Mouse (Mus musculus) embryo, embryonic 11.5 days (tissue): Measurements from ENCODE around the gene Fam189a2.
A peak's percentile ranks its signal among the peaks of the same experiment; 100 is the strongest.

ENCODE experiments used
- DNase-seq: peaks from one replicate; pipeline ENCODE4 v3.0.0-alpha.2; 2012; ENCODE audit warnings: low read depth, low spot score

The Fam189a2 gene

GRCm38 (mm10) chr19:23972881-23973649, 57.8 kb downstream of the Fam189a2 start:
- no peak for DNase-seq

GRCm38 (mm10) chr19:23971391-23971790, 59.4 kb downstream of the Fam189a2 start:
- no peak for DNase-seq

DNA sequence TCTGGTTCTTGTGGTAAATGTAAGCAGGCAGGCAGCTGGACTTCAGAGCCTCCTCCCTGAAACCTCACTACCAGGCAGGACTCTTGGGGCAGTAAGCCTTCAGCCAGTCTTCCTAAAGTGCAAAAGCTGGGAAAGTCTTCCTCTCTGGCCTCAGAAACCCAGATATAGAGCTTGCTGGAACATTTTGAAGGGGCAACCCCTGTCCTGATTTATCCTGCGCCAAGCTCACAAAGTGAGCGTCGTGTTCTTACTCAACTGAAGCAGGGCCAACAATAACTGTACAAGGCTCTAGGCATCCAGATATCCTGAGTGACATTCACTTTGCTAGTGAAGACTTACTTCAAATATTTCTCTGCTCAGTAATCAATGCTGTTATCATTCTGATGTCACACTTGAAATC, 60.4 kb downstream of the Fam189a2 start:
- no peak for DNase-seq

DNA sequence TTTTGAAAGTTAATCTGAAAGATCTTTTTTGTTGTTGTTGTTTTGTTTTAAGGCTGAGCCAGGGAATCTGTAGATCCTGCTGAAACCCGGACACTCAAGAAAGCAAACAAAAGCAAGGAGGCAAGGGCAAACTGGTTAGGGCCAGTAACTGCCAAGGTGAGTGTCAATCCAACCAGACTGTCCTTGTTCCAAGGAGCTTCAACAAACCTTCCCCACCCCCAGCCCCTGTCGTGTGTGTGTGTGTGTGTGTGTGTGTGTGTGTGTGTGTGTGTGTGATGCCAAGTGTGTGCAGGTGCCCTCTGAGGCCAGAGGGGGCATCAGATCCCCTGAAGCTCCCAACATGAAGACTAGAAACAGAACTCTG, 62.0 kb downstream of the Fam189a2 start:
- no peak for DNase-seq

DNA sequence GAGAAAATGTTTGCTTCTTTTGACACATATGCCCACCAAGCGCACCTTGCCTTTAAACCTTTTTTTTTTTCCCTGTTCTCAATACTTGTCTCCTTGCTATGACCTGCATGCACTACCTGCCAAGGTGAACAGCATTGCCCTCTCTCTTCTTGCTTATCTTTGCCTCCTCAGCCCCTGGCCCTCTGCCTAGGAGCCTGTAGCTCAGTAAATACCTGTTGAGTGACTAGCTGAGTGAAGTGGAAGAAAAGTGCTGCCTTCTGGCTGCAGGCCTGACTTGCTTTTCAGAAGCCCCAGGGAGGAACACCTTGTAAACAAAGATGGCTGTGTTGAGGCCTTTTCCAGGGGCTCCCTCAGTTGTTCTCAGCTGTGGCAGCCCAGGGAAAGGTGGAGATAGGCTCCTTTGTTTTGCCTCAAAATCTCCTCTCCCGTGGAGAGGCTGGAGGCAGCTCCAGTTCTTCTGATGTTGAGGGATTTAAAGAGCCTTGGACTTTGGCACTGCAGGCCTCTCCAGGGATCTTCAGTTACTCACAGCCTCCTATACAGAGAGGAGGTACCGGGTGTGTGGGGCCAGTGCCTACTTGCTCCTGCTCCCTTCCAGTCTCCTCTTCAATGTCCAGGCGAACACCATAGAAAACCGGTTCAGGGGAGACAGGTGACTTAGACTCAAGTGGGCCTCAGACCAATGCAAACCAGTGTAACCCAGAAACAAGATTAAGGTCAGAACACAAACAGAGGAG, 62.5 kb downstream of the Fam189a2 start:
- DNase-seq = no peak

DNA sequence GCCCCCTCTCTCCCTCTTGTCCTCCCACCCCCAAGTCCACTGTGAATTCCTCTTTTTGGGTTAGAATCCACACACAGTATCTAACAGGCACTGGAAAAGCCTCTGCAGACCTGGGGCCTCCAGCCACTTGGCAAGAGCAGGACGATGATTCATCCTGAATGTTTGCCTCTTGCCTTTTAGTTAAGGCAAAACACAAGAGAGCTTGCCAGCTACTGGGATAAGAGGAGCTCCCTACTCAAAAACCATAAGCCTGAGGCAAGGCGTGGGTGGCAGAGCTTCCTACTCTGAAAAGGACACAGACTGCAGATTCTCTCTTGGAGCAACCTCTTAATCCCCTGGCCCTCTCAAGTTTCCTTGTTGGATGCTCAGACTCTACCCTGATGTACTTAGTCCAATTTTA, 63.7 kb downstream of the Fam189a2 start:
- no peak for DNase-seq

DNA sequence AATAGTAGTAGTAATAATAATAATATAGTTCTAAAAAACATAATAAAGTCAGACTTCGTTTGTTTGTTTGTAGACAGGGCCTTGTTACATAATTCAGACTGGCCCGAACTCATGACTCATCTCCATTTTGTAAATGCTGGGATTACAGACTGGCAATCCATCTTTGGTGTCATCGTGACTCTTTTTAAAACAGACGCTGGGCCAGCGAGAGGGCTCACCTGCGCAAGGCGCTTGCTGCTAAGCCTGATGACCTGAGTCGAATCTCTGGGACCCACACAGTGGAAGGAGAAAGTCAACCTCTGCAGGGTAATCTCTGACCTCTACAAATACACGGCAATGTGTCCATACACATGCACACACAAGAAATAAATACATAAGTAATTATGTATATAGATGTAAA, 64.4 kb downstream of the Fam189a2 start:
- DNase-seq = no peak

- no peak for DNase-seq
These were observed 66.4 kb downstream of the Fam189a2 start for GRCm38 (mm10) chr19:23964401-23964910.

DNA sequence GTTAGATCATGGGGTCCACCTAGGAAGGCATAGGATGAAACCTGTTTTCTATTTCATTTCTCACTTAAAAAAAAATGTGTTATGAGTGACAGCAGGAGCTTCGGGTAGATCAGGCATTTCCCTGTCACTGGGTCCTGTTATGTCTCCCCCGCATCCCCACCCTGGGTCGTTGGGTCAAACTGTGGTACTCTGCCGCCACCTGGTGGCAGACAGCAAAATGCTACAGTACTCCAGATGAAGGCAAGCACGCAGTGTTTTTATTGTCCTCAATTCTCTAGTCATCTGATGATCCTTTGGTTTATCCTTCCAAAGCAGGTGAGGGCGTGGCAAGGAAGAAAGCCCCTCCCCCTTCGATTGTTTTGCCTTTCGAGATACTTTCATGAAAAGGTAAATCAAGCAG, 69.3 kb downstream of the Fam189a2 start:
- DNase-seq = peak; percentile 72

DNA sequence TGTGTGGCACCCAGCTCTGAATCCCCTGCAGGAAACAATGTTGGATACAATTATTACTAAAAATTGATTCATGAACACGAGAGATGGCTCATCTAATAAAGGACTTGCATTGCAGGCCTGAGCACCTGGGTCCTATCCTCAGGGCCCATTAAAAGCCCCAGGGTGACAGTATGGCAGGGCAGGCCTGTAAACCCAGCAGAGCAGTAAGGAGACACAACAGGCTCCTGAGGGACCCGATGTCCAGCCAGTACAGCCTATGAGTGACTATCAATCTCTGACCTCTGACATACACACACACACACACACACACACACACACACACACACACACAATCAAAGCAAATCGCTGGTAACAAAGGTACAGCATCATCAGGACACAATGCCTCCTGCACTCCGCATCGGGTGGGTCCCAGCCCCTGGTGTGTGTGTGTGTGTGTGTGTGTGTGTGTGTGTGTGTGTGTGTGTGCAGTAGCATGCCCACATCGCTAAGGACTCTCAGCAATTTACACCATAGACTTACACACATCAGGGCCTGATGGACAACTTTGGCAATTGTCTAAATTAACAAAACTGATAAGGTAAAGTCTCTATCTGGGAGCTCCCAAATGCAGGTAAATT, 69.9 kb downstream of the Fam189a2 start:
- no peak for DNase-seq

- no peak for DNase-seq
These were observed 70.5 kb downstream of the Fam189a2 start for GRCm38 (mm10) chr19:23960275-23960674.

DNA sequence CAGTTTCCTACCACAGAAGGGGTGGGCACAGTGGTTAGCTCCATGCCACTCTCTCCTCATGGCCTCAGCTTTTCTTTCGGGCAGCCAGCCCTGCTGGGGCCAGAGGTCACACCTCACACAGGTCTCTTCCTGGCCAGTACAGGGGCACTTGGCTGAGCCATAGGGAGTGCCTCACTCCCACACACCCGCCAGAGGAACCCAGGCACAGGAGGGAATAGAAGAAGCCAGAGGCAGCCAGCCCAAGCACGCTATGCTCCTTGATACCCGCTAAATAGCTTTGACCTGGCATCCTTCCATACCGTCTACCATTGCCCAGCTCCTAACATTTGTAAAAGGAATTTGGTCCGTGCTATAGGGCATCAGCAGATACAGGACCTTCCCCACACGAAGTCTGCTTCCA, 70.9 kb downstream of the Fam189a2 start:
- no peak for DNase-seq

GRCm38 (mm10) chr19:23958925-23959324, 71.9 kb downstream of the Fam189a2 start:
- no peak for DNase-seq

GRCm38 (mm10) chr19:23957563-23957962, 73.3 kb downstream of the Fam189a2 start:
- DNase-seq = no peak

- DNase-seq = no peak
These were observed 74.4 kb downstream of the Fam189a2 start for GRCm38 (mm10) chr19:23956299-23956975.

DNA sequence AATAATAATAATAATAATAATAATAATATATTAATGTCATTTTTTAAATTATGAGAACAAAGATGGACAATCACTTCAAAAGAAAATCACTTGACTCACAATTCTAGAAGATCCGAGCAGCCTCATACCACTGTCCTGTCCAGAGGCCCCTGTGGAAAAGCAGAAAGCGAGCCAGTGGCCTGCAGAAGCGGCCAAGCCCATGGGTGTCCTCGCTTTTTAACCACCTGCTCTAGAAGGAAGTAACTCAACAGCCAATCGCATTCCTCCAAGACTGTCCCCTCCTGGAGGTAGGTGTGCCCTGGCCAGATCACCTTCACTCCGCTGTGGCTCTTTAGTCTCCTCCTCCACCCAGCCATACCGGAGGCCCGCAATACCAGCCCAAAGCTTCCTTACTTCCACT, 75.4 kb downstream of the Fam189a2 start:
- DNase-seq = no peak

- DNase-seq = no peak
These were observed 82.4 kb downstream of the Fam189a2 start for GRCm38 (mm10) chr19:23948301-23949000.

DNA sequence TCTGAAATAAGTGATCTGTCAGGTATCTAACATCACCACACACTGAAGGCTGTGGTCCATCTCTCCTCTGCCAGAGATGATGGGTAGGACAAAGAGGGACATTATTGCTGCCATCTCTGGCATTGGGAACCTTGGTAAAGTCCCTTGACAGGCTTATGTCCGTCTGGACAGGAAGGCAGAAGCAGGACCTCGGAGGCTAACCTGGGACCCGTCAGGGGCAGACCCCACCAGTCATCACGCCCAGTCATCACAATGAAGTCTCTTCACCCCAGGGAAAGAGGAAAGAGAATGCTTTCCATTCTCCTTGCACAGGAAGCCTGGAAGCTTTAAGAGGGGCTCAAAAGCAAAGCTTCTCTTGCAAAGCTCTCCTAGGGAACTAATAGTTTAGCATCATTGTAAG, 82.9 kb downstream of the Fam189a2 start:
- DNase-seq = no peak

GRCm38 (mm10) chr19:23946751-23947150, 84.1 kb downstream of the Fam189a2 start:
- DNase-seq = no peak

DNA sequence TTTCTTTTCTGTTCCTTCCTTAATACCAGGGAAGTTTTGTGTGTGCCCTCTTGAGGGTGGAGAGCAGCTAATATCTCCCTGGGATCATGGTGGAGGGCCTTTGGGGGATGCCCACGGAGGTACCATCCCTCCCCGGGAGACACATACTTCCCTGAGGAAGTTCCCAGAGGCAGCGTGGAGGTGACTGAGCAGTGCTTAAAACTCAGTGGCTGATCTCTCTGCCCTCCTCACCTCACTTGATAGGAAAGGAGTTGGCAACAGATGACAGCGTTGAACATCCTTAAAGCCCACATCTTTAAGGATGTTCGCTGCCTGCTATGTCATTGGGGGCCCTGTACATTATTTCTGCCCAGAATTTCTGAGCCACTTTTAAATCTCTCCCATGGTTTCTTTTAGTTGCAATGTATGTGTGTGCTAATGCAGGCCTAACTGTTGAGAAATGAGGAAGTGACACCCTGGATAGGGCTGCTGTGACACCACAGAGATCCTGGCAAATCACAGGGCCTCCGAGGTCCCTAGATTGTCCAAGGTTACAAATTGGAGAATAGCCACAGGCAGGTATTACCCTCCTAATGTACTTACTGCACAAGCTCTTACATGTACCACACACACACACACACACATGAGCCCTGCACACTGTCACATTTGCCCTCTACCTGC, 84.7 kb downstream of the Fam189a2 start:
- DNase-seq = no peak

DNA sequence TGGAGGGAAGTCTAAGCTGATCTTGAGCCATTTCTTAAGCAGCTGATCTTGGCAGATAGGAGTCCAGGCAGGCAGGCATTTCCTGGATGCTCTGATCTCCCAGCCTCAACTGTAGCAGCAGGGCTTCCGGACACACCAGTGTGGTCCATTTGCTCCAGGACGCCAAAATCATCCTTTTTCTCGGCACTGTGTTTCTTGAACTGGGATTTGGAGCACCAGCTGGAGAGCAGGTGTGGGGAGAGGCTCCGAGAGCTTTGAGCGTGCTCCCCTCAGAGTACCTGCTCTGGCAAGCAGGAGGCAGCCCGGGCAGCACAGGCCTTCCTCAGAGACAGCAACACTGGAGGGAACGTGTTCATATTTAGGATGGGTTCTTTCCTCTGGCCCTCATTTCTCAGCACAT, 87.9 kb downstream of the Fam189a2 start:
- no peak for DNase-seq
